Mouse (Mus musculus) thymus, postnatal 0 days (tissue): ENCODE measurements around the gene Arel1. TPM values are rescaled to one million over a fixed set of nuclear protein-coding genes. Genes with fewer than 3 reads are reported as not detected.
A peak's percentile ranks its signal among the peaks of the same experiment; 100 is the strongest.

Source experiments
- DNase-seq: peaks from one replicate; pipeline ENCODE4 v3.0.0-alpha.2; 2015; ENCODE audit warnings: low spot score
- polyA plus RNA-seq: library from polyadenylated mRNA; unstranded; fragments of >200 nt; fragmentation: Nextera tagmentation; extraction: Ambion mirVana; gene quantifications from 2 replicates; pipeline ENCODE4 v1.2.1, GENCODE M21; 2015

The Arel1 gene
- polyA plus RNA-seq, 1 experiment from 2014 or later = 11.9 TPM

DNA sequence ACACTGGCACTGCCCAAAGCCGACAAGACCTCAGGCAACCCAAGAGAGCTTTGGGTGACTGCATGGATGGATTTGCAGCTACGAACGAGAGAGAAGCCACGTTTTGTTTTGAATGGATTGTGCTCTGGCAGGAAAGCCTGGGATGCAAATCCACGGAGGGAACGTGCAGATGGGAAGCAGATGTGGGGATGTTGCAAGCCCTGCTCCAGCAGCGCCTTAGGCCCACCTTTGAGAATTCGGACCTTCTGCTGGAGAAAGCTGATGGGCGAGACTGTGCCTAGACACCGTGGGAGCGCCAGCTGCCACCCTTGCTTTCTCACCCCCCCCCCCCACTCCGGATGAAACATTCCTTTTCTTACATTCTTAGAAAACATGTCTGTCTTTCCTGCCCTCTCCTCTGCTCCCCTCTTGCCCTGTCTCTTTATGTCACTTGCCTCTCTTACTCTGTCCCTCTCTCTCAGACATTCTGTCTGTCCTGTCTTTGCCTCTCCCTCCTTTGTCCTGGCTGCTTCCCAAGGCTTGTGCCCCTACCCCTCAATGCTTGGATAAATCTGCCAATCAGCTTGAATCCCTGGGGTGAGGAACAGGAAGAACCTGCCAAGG lies 63.6 kb downstream of the Arel1 start:
- DNase-seq = no peak

GRCm38 (mm10) chr12:84904399-84904798 lies 66.3 kb downstream of the Arel1 start:
- DNase-seq = no peak

DNA sequence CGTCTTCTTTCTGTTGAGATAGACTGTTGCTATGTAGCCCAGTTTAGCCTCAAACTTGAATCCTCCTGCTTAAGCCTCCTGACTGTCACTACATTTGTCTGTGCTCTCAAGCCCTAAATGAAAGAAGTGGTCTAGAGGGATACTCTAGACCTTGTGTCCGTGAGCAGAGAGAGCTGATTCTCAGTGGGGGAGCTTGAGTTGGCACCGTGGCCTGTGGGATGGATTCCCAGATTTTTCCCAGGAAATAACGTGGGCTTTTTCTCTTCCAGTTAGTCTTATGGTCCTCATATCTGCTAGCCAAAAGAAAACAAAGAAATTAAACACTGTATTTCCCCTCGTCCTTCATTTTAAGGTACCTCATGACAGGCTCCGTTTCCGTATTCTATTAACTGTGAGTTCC lies 70.4 kb downstream of the Arel1 start:
- no peak for DNase-seq

- no peak for DNase-seq
Observed at GRCm38 (mm10) chr12:84897322-84897721, 73.4 kb downstream of the Arel1 start.

GRCm38 (mm10) chr12:84896235-84896634 lies 74.5 kb downstream of the Arel1 start:
- DNase-seq = no peak

- no peak for DNase-seq
Observed at GRCm38 (mm10) chr12:84893648-84894628, 76.8 kb downstream of the Arel1 start.

- DNase-seq = no peak
Observed at GRCm38 (mm10) chr12:84890289-84890688, 80.4 kb downstream of the Arel1 start.

DNA sequence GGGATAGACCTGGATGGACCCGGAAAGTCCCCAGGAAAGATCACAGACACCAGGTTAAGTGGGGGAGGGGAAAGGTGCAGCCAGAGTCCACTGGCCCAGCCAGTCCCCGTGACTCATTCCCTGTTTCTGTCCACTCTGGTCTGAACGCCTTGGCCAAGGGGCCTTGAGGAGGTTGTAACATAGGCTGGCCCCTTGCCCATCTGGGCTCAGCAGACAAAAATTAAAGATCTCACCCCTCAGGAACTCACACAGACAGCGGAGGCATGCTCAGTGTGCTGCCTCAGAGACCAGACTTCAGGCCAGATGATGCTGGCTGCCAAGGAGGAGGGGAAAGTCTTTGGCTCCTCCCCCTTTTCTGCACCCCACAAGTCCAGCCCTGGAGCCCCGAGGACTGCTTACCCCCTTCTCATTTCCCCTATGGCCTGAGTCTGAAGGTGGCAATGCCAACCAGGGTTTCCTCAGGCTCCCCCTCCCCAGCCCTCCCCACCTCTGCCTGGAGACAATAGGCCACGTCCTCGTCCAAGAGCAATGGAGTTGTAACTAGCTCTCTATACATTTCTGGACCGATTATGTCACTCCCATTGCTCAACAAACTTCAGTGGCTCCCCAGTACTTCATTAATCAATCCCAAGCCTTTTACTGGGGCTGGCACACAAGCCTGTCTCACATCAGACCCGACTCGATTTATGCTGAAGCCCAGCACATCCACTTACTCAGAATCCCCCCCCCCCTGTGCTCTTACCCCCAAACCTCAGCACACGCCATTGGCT lies 85.4 kb downstream of the Arel1 start:
- DNase-seq = no peak

GRCm38 (mm10) chr12:84884423-84885076 lies 86.2 kb downstream of the Arel1 start:
- no peak for DNase-seq

DNA sequence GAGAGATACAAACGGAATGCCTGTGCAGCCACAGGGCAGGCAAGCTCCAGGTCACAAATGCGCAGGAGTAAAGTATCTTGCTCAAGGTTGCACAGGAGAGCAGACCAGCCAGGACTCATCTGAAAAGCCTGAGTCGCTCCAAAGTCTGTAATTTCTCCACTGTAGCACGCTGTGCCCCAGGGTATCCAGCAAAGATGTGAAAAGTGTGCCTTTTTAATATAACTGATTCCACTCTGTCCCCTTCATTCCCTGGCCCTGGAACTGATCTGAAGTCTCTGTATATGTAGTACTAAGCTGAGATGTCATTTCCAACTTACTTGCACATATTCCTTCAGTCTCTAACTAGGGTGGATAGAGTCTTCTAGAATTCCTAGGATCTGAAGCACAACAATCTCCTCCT lies 87.9 kb downstream of the Arel1 start:
- no peak for DNase-seq

- DNase-seq = no peak
Observed at GRCm38 (mm10) chr12:84880091-84880490, 90.6 kb downstream of the Arel1 start.

DNA sequence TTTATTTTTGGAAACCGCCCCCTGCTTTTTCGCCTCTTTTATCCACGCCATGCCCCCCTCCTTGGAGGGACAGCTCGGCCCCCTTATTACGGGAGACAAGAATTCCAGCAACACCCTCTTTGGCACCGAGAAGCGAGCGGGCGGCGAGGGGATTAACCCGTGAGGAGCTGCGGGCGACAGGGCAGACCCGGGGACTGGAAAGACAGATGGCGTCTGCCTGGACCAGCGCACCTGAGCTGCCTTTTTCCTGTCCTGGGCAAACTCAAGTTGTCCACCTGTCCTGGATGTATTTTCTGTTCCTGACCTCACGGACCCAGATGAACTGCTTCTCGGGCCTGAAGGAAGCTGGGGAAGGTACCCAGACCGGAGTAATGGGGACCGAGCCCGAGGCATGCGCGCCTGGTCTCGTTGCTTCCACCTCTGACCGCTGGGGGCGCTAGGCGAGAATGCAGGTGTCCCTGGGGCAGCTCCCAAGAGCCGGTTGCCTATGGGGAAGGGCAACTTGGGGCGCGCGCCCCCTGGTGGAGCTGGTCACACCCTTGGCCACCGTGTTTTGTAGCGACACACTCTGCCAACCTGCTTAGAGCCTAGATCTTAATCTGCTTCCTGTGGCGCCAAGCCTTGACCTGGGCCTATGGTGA lies 94.1 kb downstream of the Arel1 start, which contains the start of gene Ltbp2:
Gene Ltbp2, minus strand, starts transcription at position 52 of the 641 bp plus-strand sequence.
- peak; percentile 90 for DNase-seq

DNA sequence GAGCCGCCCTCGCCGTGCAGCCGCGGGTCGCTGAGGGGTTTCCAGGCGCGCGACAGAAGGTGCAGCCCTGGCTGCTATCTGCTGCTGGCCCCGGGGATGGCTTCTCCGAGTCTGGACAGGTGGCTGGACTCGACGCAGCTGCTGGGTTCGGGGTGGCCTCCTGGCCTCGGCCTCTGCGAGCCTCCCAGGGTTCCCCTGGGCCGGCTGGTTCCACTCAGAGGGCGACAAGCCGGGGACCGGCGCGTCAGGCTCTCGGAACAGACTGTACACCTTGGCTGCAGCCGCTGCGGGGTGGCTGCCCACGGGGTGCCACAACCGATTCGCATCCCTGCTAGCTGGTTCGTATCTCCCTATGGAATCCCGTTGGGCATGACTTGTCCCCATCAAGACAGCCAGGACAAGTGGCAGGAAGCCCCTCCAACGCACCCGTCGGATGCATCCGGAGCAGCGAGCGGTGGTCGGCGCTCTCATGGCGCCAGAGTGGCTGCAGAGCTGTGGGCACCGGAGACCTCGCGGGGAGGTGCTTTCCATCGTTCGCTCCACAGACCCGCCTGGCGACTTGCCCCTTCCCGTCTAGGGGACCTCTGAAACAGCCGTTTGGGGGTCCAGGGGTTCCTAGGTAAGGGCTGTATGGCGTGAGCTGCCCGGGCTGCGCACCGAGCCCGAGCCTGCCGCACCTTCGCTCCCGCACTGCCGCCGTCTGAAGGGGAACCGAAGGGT lies 94.8 kb downstream of the Arel1 start:
- peak; percentile 27 for DNase-seq

DNA sequence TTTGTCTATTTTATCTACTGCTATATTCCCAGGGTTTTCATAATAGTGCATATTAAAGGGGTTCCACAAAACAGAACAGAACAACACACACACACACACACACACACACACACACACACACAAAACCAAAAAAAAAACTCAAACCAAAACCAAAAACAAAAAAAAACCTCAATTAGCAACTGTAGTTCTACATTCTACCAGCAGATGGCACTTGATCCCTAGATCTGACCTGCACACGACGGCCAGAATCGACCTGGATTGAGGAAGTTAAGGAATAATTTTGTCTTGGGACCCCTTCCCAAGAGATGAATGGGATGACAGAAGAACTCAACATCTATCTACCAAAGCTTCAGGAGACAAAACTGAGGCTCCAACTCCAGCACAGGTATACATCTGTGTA lies 97.3 kb downstream of the Arel1 start:
- peak; percentile 36 for DNase-seq

DNA sequence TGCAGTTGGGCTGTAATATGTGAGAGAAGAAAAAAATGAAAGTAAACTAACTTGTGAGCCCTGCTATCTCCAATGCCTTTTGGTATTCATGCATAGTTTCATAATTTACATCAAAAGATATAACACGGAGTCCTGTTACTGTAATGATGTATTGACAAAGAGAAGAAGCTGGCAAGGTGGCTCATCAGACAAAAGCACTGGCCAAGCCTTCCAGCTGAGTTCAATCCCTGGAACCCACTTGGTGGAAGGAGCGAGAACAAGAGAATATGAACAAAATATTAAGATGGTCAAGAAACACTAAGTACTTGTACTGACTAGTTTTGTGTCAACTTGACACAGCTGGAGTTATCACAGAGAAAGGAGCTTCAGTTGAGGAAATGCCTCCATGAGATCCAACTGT lies 98.4 kb downstream of the Arel1 start:
- DNase-seq = no peak

Other genes with a start within 250 kb of the Arel1 start
- 89.7 and 93.1 TPM in 2 replicates for gene Npc2, start 197.7 kb downstream of the Arel1 start, polyA plus RNA-seq
- gene Isca2, start 197.6 kb downstream of the Arel1 start, polyA plus RNA-seq = 156 TPM in 2 replicates
- gene Ltbp2, start 94.4 kb downstream of the Arel1 start, polyA plus RNA-seq = 0.72 and 1.0 TPM in 2 replicates
- gene Fcf1, start within 50 bp of the Arel1 start, polyA plus RNA-seq = 209 and 211 TPM in 2 replicates
- 20.1 and 23.5 TPM in 2 replicates for gene Ylpm1, start 25.4 kb upstream of the Arel1 start, polyA plus RNA-seq
- 3.8 and 4.3 TPM in 2 replicates for gene Prox2, start 139.9 kb upstream of the Arel1 start, polyA plus RNA-seq
- 83.0 and 89.1 TPM in 2 replicates for gene Dlst, start 139.9 kb upstream of the Arel1 start, polyA plus RNA-seq
- gene Rps6kl1, start 180.4 kb upstream of the Arel1 start, polyA plus RNA-seq = 3.2 and 3.4 TPM in 2 replicates
- 2.0 and 2.7 TPM in 2 replicates for gene Pgf, start 206.9 kb upstream of the Arel1 start, polyA plus RNA-seq
- 106 and 110 TPM in 2 replicates for gene Eif2b2, start 248.6 kb upstream of the Arel1 start, polyA plus RNA-seq